Mouse (Mus musculus) right cerebral cortex, postnatal 14 days (tissue): ENCODE results near the gene Nr1d1.
A peak's percentile ranks its signal among the peaks of the same experiment; 100 is the strongest.
"Not testable (repeated sequence)": the region's sequence is repeated elsewhere in the genome, so short reads cannot be mapped to it uniquely, and the experiment has no call there.

ENCODE experiments used
- DNase-seq: peaks from one replicate; pipeline ENCODE4 v3.0.0; 2022

The Nr1d1 gene

GRCm38 (mm10) chr11:98750351-98751201 is 24.6 kb downstream of the Nr1d1 start:
- DNase-seq = peak; percentile 89

- DNase-seq = peak; percentile 75
Observed at GRCm38 (mm10) chr11:98749716-98750115, 25.4 kb downstream of the Nr1d1 start.

- DNase-seq = peak; percentile 49
Observed at GRCm38 (mm10) chr11:98748506-98749416, 26.4 kb downstream of the Nr1d1 start.

GRCm38 (mm10) chr11:98747804-98748505 is 27.2 kb downstream of the Nr1d1 start:
- peak; percentile 28 for DNase-seq

- DNase-seq = peak; percentile 91
Observed at GRCm38 (mm10) chr11:98746855-98747693, 28.1 kb downstream of the Nr1d1 start.

- no peak for DNase-seq
Observed at GRCm38 (mm10) chr11:98745932-98746853, 28.9 kb downstream of the Nr1d1 start.

GRCm38 (mm10) chr11:98744456-98745019 is 30.6 kb downstream of the Nr1d1 start:
- DNase-seq = no peak

- peak; percentile 50 for DNase-seq
Observed at GRCm38 (mm10) chr11:98743655-98744345, 31.3 kb downstream of the Nr1d1 start.

- DNase-seq = peak; percentile 45
Observed at GRCm38 (mm10) chr11:98742397-98743291, 32.5 kb downstream of the Nr1d1 start.

GRCm38 (mm10) chr11:98741622-98742396 is 33.3 kb downstream of the Nr1d1 start:
- DNase-seq = peak; percentile 80

- no peak for DNase-seq
Observed at GRCm38 (mm10) chr11:98741051-98741620, 34.0 kb downstream of the Nr1d1 start.

GRCm38 (mm10) chr11:98740393-98741050 is 34.6 kb downstream of the Nr1d1 start, which contains the start of gene Thra:
Gene Thra (plus strand): TSS chr11:98740638.
- DNase-seq = peak; percentile 65

GRCm38 (mm10) chr11:98740026-98740392 is 35.1 kb downstream of the Nr1d1 start:
- DNase-seq = no peak

- DNase-seq = no peak
Observed at GRCm38 (mm10) chr11:98738925-98739324, 36.2 kb downstream of the Nr1d1 start.

GRCm38 (mm10) chr11:98738428-98738911 is 36.7 kb downstream of the Nr1d1 start:
- DNase-seq = peak; percentile 53

- DNase-seq = not testable (repeated sequence)
Observed at GRCm38 (mm10) chr11:98737220-98737619, 37.9 kb downstream of the Nr1d1 start.

- no peak for DNase-seq
Observed at GRCm38 (mm10) chr11:98736176-98736575, 39.0 kb downstream of the Nr1d1 start.
